In the genomic region with DNA sequence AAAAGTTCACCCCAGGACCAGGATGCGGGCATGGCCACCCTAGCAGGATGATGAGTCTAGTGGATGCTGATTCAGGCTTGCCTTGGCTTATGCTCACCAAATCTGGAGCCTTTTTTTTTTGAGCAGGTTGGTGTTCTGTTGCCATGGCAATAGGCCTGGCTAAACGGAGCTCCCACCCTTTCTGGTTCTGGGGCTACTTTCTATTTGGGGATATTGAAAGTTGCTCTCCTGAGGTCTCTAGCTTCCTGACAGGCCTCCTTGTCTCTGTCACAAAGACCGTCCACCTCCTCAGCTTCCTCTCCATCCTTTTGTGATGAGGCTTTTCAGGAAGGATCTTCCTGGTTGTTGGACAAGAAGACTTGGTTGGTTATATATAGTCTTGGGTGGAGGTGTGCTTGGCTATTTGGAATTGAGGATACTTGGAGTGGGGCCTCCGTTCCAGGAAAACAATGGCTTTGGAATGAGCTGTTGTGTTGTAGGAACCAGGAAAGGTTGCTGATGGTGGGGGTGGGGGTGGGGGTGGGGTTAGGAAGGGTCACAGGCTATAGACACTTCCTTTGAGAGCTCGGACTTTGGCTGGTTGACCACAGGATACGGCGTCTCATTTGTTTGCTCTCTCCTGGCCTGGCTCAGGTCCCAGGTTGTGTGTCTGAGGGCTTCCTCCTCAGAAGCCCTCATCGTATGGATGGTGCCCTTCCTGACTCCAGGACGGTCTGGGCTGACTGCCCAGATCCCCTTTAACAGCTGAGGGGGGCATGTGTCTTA, we compare ENCODE assay signal across 8 mouse cellular contexts. TPM values are rescaled to one million over a fixed set of nuclear protein-coding genes. Genes with fewer than 3 reads are reported as not detected.
DNase-seq lines count a peak whose midpoint lies in the region; ATAC-seq and TF ChIP-seq lines count a peak whose summit lies in the region.

No protein-coding gene starts in this region.

- ATAC-seq in embryonic facial prominence, embryonic 11.5 days (replicated peaks; ENCODE audit: insufficient number of reproducible peaks, low FRiP score, low TSS enrichment, low read depth), result no peak
- peak; percentile 65 for ATAC-seq in lung, postnatal 0 days

- peak overlapping the region; percentile 81; the same call in 1 of the 2 replicates for H3K4me2 ChIP-seq in embryonic facial prominence, embryonic 11.5 days (ENCODE audit: low read depth, low read length)
- H3K4me2 ChIP-seq in lung, postnatal 0 days (replicated peaks; ENCODE audit: low read depth, low read length), result peak overlapping the region; percentile 96

- no peak for TF ChIP-seq CTCF in lung, postnatal 0 days (IDR thresholded peaks at IDR 0.05)

- WGBS in embryonic facial prominence, embryonic 11.5 days, result 44% methylated on average over 9 of the region's 9 CpGs
- 33% methylated on average over 9 of the region's 9 CpGs for WGBS in lung, postnatal 0 days

- no peaks in the 10 kb centered on the region for H3K27me3 ChIP-seq in embryonic facial prominence, embryonic 11.5 days (ENCODE audit: control insufficient read depth, insufficient read depth, low read length)
- no peaks in the 10 kb centered on the region for H3K27me3 ChIP-seq in lung, postnatal 0 days (replicated peaks; ENCODE audit: insufficient read depth, low read length)

- H3K36me3 ChIP-seq in embryonic facial prominence, embryonic 11.5 days (replicated peaks; ENCODE audit: control insufficient read depth, insufficient read depth, low read depth, low read length), result no peaks in the 10 kb centered on the region
- H3K36me3 ChIP-seq in lung, postnatal 0 days (ENCODE audit: insufficient read depth, low read length), result no peaks in the 10 kb centered on the region

- no peak overlapping the region for H3K4me3 ChIP-seq in embryonic facial prominence, embryonic 11.5 days (ENCODE audit: low read depth, low read length)
- H3K4me3 ChIP-seq in lung, postnatal 0 days (ENCODE audit: low read depth, low read length), result peak overlapping the region; percentile 88; the same call in 1 of the 2 replicates

- DNase-seq in cerebellum, adult 18-20 months, result peak; percentile 34 to 45
- no peak for DNase-seq in cerebellum, adult 8-10 months
- no peak for DNase-seq in embryonic facial prominence, embryonic 11.5 days (ENCODE audit: low spot score)
- peak; percentile 51 for DNase-seq in heart, postnatal 4 days
- DNase-seq in layer of hippocampus, adult 8-10 months (ENCODE audit: low spot score in 2 of 2), result peak; percentile 57 to 58
- DNase-seq in lung, postnatal 0 days (ENCODE audit: low spot score), result peak; percentile 70
- DNase-seq in ovary, postnatal 36 days (ENCODE audit: low spot score), result no peak
- no peak for DNase-seq in thymus, postnatal 4 days

- no peaks in the 10 kb centered on the region for H3K9me3 ChIP-seq in embryonic facial prominence, embryonic 11.5 days (replicated peaks; ENCODE audit: control insufficient read depth, low read length)
- no peaks in the 10 kb centered on the region for H3K9me3 ChIP-seq in lung, postnatal 0 days (ENCODE audit: low read length)

- H3K27ac ChIP-seq in embryonic facial prominence, embryonic 11.5 days (replicated peaks; ENCODE audit: low read depth, low read length), result no peak overlapping the region
- peak overlapping the region; percentile 89 for H3K27ac ChIP-seq in lung, postnatal 0 days (ENCODE audit: low read length)

- TF ChIP-seq EP300 in lung, postnatal 0 days (IDR thresholded peaks at IDR 0.05), result peak; percentile 56; the same call in 1 of the 2 replicates

- no peak overlapping the region; the same call in 1 of the 2 replicates for H3K9ac ChIP-seq in embryonic facial prominence, embryonic 11.5 days (replicated peaks; ENCODE audit: low read length)
- H3K9ac ChIP-seq in lung, postnatal 0 days (replicated peaks; ENCODE audit: low read depth), result 0 out of 2 replicates have a peak overlapping the region, but pooled peaks have one; percentile 62

- peaks cover 6% of the 10 kb centered on the region for H3K4me1 ChIP-seq in embryonic facial prominence, embryonic 11.5 days (ENCODE audit: control insufficient read depth, insufficient read depth, low read length)
- H3K4me1 ChIP-seq in lung, postnatal 0 days (ENCODE audit: insufficient read depth, low read depth, low read length), result peaks cover 25% of the 10 kb centered on the region

RNA-seq across cellular contexts. Expression of a gene that starts 1.8 kb away (rescaled TPM):
- 12.3 and 14.5 TPM in 2 replicates for polyA plus RNA-seq in embryonic facial prominence, embryonic 11.5 days (2014; fragmentation: Nextera tagmentation; extraction: Ambion mirVana)
- 100 to 1,000 TPM; 244 to 245 TPM for total RNA-seq in heart, postnatal 4 days (2021)
- total RNA-seq in layer of hippocampus, adult 8-10 months (2022), result 100 to 1,000 TPM; 136 to 156 (median 149) TPM
- polyA plus RNA-seq in lung, postnatal 0 days (2015; fragmentation: Nextera tagmentation; extraction: Ambion mirVana), result 21.6 and 33.3 TPM in 2 replicates

RNA-seq across cellular contexts. Expression of a gene that starts 22.7 kb away (rescaled TPM):
- 0.35 and 0.49 TPM in 2 replicates for polyA plus RNA-seq in embryonic facial prominence, embryonic 11.5 days (2014; fragmentation: Nextera tagmentation; extraction: Ambion mirVana)
- not detected for total RNA-seq in heart, postnatal 4 days (2021)
- not detected for total RNA-seq in layer of hippocampus, adult 8-10 months (2022)
- polyA plus RNA-seq in lung, postnatal 0 days (2015; fragmentation: Nextera tagmentation; extraction: Ambion mirVana), result 0.90 and 1.2 TPM in 2 replicates

RNA-seq across cellular contexts. Expression of a gene that starts 39.8 kb away (rescaled TPM):
- polyA plus RNA-seq in embryonic facial prominence, embryonic 11.5 days (2014; fragmentation: Nextera tagmentation; extraction: Ambion mirVana), result 10.6 and 60.0 TPM in 2 replicates
- not detected for total RNA-seq in heart, postnatal 4 days (2021)
- not detected for total RNA-seq in layer of hippocampus, adult 8-10 months (2022)
- polyA plus RNA-seq in lung, postnatal 0 days (2015; fragmentation: Nextera tagmentation; extraction: Ambion mirVana), result not detected in 2 replicates

Comparison
In these comparisons a context has a peak if more than half of its experiments do, and no peak if none do; other contexts are left out.
1. DNase-seq: peak in cerebellum, adult 18-20 months (2 of 2), heart, postnatal 4 days (single experiment), layer of hippocampus, adult 8-10 months (2 of 2) and lung, postnatal 0 days (single experiment); none in cerebellum, adult 8-10 months (single experiment), embryonic facial prominence, embryonic 11.5 days (single experiment), ovary, postnatal 36 days (single experiment) and thymus, postnatal 4 days (single experiment).